Mouse (Mus musculus) embryo, embryonic 10.5 days (tissue): Measurements from ENCODE around the gene Bicc1.

Experiments used
- DNase-seq: peaks from one replicate; pipeline ENCODE4 v3.0.0-alpha.2; 2015; ENCODE audit warnings: low spot score

The Bicc1 gene

GRCm38 (mm10) chr10:71122480-71122879 is 37.0 kb downstream of the Bicc1 start:
- DNase-seq: no peak

GRCm38 (mm10) chr10:71120769-71121165 is 38.7 kb downstream of the Bicc1 start:
- no peak for DNase-seq

GRCm38 (mm10) chr10:71120121-71120768 is 39.3 kb downstream of the Bicc1 start:
- DNase-seq: no peak

GRCm38 (mm10) chr10:71119120-71119847 is 40.2 kb downstream of the Bicc1 start:
- no peak for DNase-seq

GRCm38 (mm10) chr10:71117766-71118165 is 41.7 kb downstream of the Bicc1 start:
- no peak for DNase-seq

- no peak for DNase-seq
Measured at GRCm38 (mm10) chr10:71114260-71114920, 45.1 kb downstream of the Bicc1 start.

- DNase-seq: no peak
Measured at GRCm38 (mm10) chr10:71106491-71107205, 52.9 kb downstream of the Bicc1 start.

- no peak for DNase-seq
Measured at GRCm38 (mm10) chr10:71104791-71105190, 54.7 kb downstream of the Bicc1 start.

- no peak for DNase-seq
Measured at GRCm38 (mm10) chr10:71100815-71101499, 58.5 kb downstream of the Bicc1 start.

- DNase-seq: no peak
Measured at GRCm38 (mm10) chr10:71094707-71095254, 64.7 kb downstream of the Bicc1 start.

GRCm38 (mm10) chr10:71093312-71093711 is 66.2 kb downstream of the Bicc1 start:
- no peak for DNase-seq

- DNase-seq: no peak
Measured at GRCm38 (mm10) chr10:71087359-71087716, 72.2 kb downstream of the Bicc1 start.

GRCm38 (mm10) chr10:71086571-71087358 is 72.7 kb downstream of the Bicc1 start:
- no peak for DNase-seq

GRCm38 (mm10) chr10:71082986-71083385 is 76.5 kb downstream of the Bicc1 start:
- no peak for DNase-seq

GRCm38 (mm10) chr10:71078856-71079255 is 80.6 kb downstream of the Bicc1 start:
- no peak for DNase-seq

- no peak for DNase-seq
Measured at GRCm38 (mm10) chr10:71065009-71065408, 94.5 kb downstream of the Bicc1 start.

- no peak for DNase-seq
Measured at GRCm38 (mm10) chr10:71064576-71064975, 94.9 kb downstream of the Bicc1 start.

GRCm38 (mm10) chr10:71062151-71062550 is 97.3 kb downstream of the Bicc1 start:
- no peak for DNase-seq

- DNase-seq: peak; percentile 74
Measured at GRCm38 (mm10) chr10:71060269-71060668, 99.2 kb downstream of the Bicc1 start.

- peak; percentile 39 for DNase-seq
Measured at GRCm38 (mm10) chr10:71058616-71059247, 100.8 kb downstream of the Bicc1 start.
